Mouse (Mus musculus) CH12.LX (cell line): ENCODE measurements around the gene Rnf151. TPM values are rescaled to one million over a fixed set of nuclear protein-coding genes. Genes with fewer than 3 reads are reported as not detected.

Source experiments
- DNase-seq: peaks from one replicate; pipeline ENCODE4 v3.0.0-alpha.2; 2013; ENCODE audit errors: extremely low read depth
- H3K27ac ChIP-seq: 2 replicates; pipeline ENCODE4 v1.5.1; 2012; ENCODE audit warnings: low read depth, mild to moderate bottlenecking, control low read depth, moderate library complexity; ENCODE audit not compliant: insufficient read depth
- H3K27me3 ChIP-seq: replicated peaks from 2 replicates; pipeline ENCODE3; 2012; ENCODE audit warnings: inconsistent platforms
- H3K36me3 ChIP-seq, 2 experiments: replicated peaks in 1 of 2; 2 replicates each; pipeline versions ENCODE3 to v1.6.1; 2012; ENCODE audit warnings: inconsistent platforms in 1 of 2, low read length in 1 of 2, mild to moderate bottlenecking in 1 of 2, mixed read lengths in 1 of 2, moderate library complexity in 1 of 2; ENCODE audit not compliant: control insufficient read depth in 1 of 2, insufficient read depth in 1 of 2
- H3K4me1 ChIP-seq, 2 experiments: 2 replicates each; pipeline ENCODE4 v1.6.1; 2012; ENCODE audit warnings: inconsistent platforms in 1 of 2, moderate library complexity in 1 of 2; ENCODE audit not compliant: insufficient read depth in 2 of 2, control insufficient read depth in 1 of 2
- H3K4me2 ChIP-seq: 2 replicates; pipeline ENCODE4 v1.6.1; 2012; ENCODE audit warnings: low read depth, mild to moderate bottlenecking, control low read depth; ENCODE audit not compliant: poor library complexity, insufficient read depth, severe bottlenecking
- H3K4me3 ChIP-seq, 3 experiments: fragments of 150-350 bp in 1 of 3; sonication (generic) in 1 of 3; replicated peaks in 1 of 3; 2 replicates each; pipeline versions ENCODE3 to v1.5.1; 2011 to 2012; ENCODE audit warnings: low read depth in 2 of 3, low read length in 2 of 3, mild to moderate bottlenecking in 2 of 3, moderate library complexity in 2 of 3, control low read depth in 1 of 3, improper control_type of control experiment in 1 of 3, inconsistent platforms in 1 of 3, mixed read lengths in 1 of 3; ENCODE audit not compliant: poor library complexity in 1 of 3
- H3K79me2 ChIP-seq: replicated peaks from 2 replicates; pipeline ENCODE4 v1.6.1; 2012; ENCODE audit warnings: mild to moderate bottlenecking, moderate library complexity; ENCODE audit not compliant: control insufficient read depth, poor library complexity, insufficient read depth, severe bottlenecking; ENCODE audit errors: extremely low read depth
- H3K9ac ChIP-seq: 2 replicates; pipeline ENCODE4 v1.6.1; 2012; ENCODE audit warnings: low read depth, mild to moderate bottlenecking, control low read depth, moderate library complexity; ENCODE audit not compliant: insufficient read depth
- H3K9me3 ChIP-seq: replicated peaks from 2 replicates; pipeline ENCODE3; 2012; ENCODE audit warnings: low read length, inconsistent platforms, mixed read lengths
- BHLHE40 ChIP-seq: IDR thresholded peaks from 2 replicates; pipeline ENCODE4 v1.6.1; 2011; ENCODE audit warnings: mild to moderate bottlenecking, low read depth, low read length, improper control_type of control experiment
- CHD1 ChIP-seq: IDR thresholded peaks from 2 replicates; pipeline ENCODE4 v1.6.1; 2012; ENCODE audit warnings: low read depth, low read length, improper control_type of control experiment, inconsistent platforms
- CHD2 ChIP-seq: IDR thresholded peaks from 2 replicates; pipeline ENCODE4 v1.6.1; 2011; ENCODE audit warnings: low read length, improper control_type of control experiment
- CTCF ChIP-seq, 2 experiments: IDR thresholded peaks in 1 of 2; conservative IDR thresholded peaks in 1 of 2; 2 replicates each; pipeline ENCODE4 v1.5.1; 2011 to 2012; ENCODE audit warnings: low read depth in 2 of 2, low read length in 2 of 2, improper control_type of control experiment in 1 of 2, inconsistent platforms in 1 of 2, mild to moderate bottlenecking in 1 of 2, moderate library complexity in 1 of 2
- ELF1 ChIP-seq: IDR thresholded peaks from 2 replicates; pipeline ENCODE4 v1.6.1; 2014; ENCODE audit warnings: low read depth, mild to moderate bottlenecking, inconsistent platforms, low read length, improper control_type of control experiment
- ETS1 ChIP-seq: conservative IDR thresholded peaks from 2 replicates; pipeline ENCODE4 v1.6.1; 2012; ENCODE audit warnings: low read depth, mild to moderate bottlenecking, inconsistent platforms, low read length, improper control_type of control experiment, moderate library complexity
- GABPA ChIP-seq: IDR thresholded peaks from 2 replicates; pipeline ENCODE4 v1.6.1; 2012; ENCODE audit warnings: low read depth, low read length, improper control_type of control experiment, inconsistent platforms; ENCODE audit not compliant: insufficient replicate concordance
- HCFC1 ChIP-seq: IDR thresholded peaks from 2 replicates; pipeline ENCODE4 v1.6.1; 2012; ENCODE audit warnings: low read depth, mild to moderate bottlenecking, inconsistent platforms, low read length, improper control_type of control experiment
- IRF4 ChIP-seq: IDR thresholded peaks from 2 replicates; pipeline ENCODE4 v1.6.1; 2014; ENCODE audit warnings: low read depth, mild to moderate bottlenecking, inconsistent platforms, low read length, improper control_type of control experiment
- JUND ChIP-seq: conservative IDR thresholded peaks from 2 replicates; pipeline ENCODE4 v1.6.1; 2011; ENCODE audit warnings: low read depth, low read length, improper control_type of control experiment
- KAT2A ChIP-seq: IDR thresholded peaks from 2 replicates; pipeline ENCODE4 v1.6.1; 2012; ENCODE audit warnings: low read length, improper control_type of control experiment, inconsistent platforms; ENCODE audit not compliant: insufficient replicate concordance
- MAFK ChIP-seq: IDR thresholded peaks from 2 replicates; pipeline ENCODE4 v1.6.1; 2011; ENCODE audit warnings: low read length, improper control_type of control experiment; ENCODE audit not compliant: insufficient replicate concordance
- MAX ChIP-seq: IDR thresholded peaks from 2 replicates; pipeline ENCODE4 v1.6.1; 2011; ENCODE audit warnings: low read length, improper control_type of control experiment
- MEF2A ChIP-seq: IDR thresholded peaks from 2 replicates; pipeline ENCODE4 v1.6.1; 2014; ENCODE audit warnings: low read depth, mild to moderate bottlenecking, inconsistent platforms, low read length, improper control_type of control experiment, borderline replicate concordance
- MXI1 ChIP-seq: IDR thresholded peaks from 2 replicates; pipeline ENCODE4 v1.6.1; 2011; ENCODE audit warnings: mild to moderate bottlenecking, low read depth, low read length, improper control_type of control experiment
- MYC ChIP-seq: IDR thresholded peaks from 2 replicates; pipeline ENCODE4 v1.6.1; 2011; ENCODE audit warnings: low read depth, mild to moderate bottlenecking, improper control_type of control experiment, low read length
- NRF1 ChIP-seq: IDR thresholded peaks from 2 replicates; pipeline ENCODE4 v1.6.1; 2014; ENCODE audit warnings: low read depth, mild to moderate bottlenecking, inconsistent platforms, low read length, improper control_type of control experiment, moderate library complexity
- POLR2A ChIP-seq: IDR thresholded peaks from 2 replicates; pipeline ENCODE4 v1.6.1; 2011; ENCODE audit warnings: low read depth, mild to moderate bottlenecking, improper control_type of control experiment, low read length
- POLR2AphosphoS2 ChIP-seq: IDR thresholded peaks from 2 replicates; pipeline ENCODE4 v1.6.1; 2011; ENCODE audit warnings: low read depth, low read length, improper control_type of control experiment
- RAD21 ChIP-seq: IDR thresholded peaks from 2 replicates; pipeline ENCODE4 v1.6.1; 2011; ENCODE audit warnings: low read depth, mild to moderate bottlenecking, low read length, improper control_type of control experiment, moderate library complexity
- RCOR1 ChIP-seq: conservative IDR thresholded peaks from 2 replicates; pipeline ENCODE4 v1.6.1; 2012; ENCODE audit warnings: low read depth, mild to moderate bottlenecking, inconsistent platforms, low read length, improper control_type of control experiment
- SIN3A ChIP-seq: IDR thresholded peaks from 2 replicates; pipeline ENCODE4 v1.6.1; 2012; ENCODE audit warnings: low read length, improper control_type of control experiment, inconsistent platforms
- USF1 ChIP-seq: IDR thresholded peaks from 2 replicates; pipeline ENCODE4 v1.6.1; 2014; ENCODE audit warnings: low read depth, mild to moderate bottlenecking, inconsistent platforms, low read length, improper control_type of control experiment
- USF2 ChIP-seq: conservative IDR thresholded peaks from 2 replicates; pipeline ENCODE4 v1.6.1; 2011; ENCODE audit warnings: low read depth, low read length, improper control_type of control experiment
- ZC3H11A ChIP-seq: IDR thresholded peaks from 2 replicates; pipeline ENCODE4 v1.6.1; 2012; ENCODE audit warnings: low read depth, mild to moderate bottlenecking, inconsistent platforms, low read length, improper control_type of control experiment
- ZMIZ1 ChIP-seq: IDR thresholded peaks from 2 replicates; pipeline ENCODE4 v1.6.1; 2012; ENCODE audit warnings: low read depth, mild to moderate bottlenecking, inconsistent platforms, low read length, improper control_type of control experiment
- dilution Hi-C: fragments of 300-500 bp; cut with MboI; formaldehyde crosslinking; loops from 2 replicates; pipeline ENCODE4 v1.14.3; 2020; ENCODE audit warnings: low sequenced_read_pairs; ENCODE audit not compliant: extremely low pct_unique_long_range_greater_than_20kb, extremely low pct_ligation_motif_present
- in situ Hi-C: fragments of 300-500 bp; cut with MboI; formaldehyde crosslinking; loops from 3 replicates; pipeline ENCODE4 v1.14.3; 2019; ENCODE audit warnings: low sequenced_read_pairs, low pct_ligation_motif_present, low pct_unique_long_range_greater_than_20kb, mixed read lengths
- polyA plus RNA-seq: library from polyadenylated mRNA; unstranded; fragments of >175 nt; gene quantifications from 2 replicates; pipeline ENCODE4 v1.2.1, GENCODE M21; 2012; ENCODE audit warnings: low read depth; ENCODE audit not compliant: insufficient read length
- total RNA-seq, 2 experiments: library from RNA; depleted of rRNA; stranded (reverse); fragments of 300-350 nt in 1 of 2; fragments of >200 nt in 1 of 2; gene quantifications; 2 replicates each; pipeline ENCODE4 v1.2.3; 2012 to 2014

The Rnf151 gene
- total and polyA plus RNA-seq, 3 experiments: 0.34 to 0.59 TPM; not detected in 1

DNA sequence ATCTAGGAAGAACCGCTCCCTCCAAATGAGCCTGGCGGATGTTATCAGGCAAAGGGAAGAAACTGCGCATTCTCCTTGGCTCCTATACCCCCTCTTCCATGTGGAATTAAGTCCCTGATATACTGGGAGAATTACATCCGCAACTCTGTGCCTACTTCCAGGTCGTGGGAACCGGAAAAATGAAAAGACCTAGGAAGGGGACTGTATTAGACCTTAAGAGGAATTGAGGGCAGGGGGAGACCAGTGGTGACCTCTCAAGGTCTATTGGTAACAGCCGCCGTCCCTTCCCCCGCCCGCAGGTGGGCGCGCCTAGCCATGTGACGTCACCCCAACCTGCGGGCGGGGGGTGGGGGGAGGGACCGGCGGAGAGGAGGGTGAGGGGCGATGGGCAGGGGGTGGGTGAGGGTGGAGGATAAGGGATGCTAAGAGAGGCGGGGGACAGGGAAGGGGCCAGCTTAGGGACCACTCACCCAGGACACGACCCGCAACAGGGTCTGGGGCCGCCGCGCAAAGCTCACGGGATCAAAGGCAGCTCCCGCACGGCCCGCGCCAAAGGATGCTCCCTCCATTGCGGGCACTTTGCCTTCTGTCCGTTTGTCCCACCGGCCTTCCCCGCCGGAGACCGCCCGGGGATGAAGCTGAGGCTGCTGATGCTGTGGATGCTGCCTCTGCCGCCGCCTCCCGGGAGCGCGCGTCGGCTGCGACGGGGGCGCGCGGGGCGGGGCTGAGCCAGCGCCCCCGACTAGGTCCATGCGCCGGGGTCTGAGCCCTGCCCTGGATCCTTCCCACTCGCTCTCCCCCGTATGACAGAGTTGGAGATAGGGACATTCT, 28.4 kb downstream of the Rnf151 start, which contains the start of gene Syngr3:
Gene Syngr3 (minus strand): TSS at position 705 of the 831 bp plus-strand sequence.
- H3K9ac ChIP-seq: peak within 1 kb of the TSS; percentile 29; the same call in 1 of the 2 replicates
- dilution Hi-C loops: no loop called here
- no peak for TF ChIP-seq POLR2AphosphoS2
- no peak for TF ChIP-seq USF1
- no peak for TF ChIP-seq NRF1
- no peak for TF ChIP-seq HCFC1
- no peak for TF ChIP-seq MAX
- TF ChIP-seq MXI1: no peak
- no peak for TF ChIP-seq IRF4
- TF ChIP-seq KAT2A: no peak
- no peak for TF ChIP-seq RAD21
- TF ChIP-seq ZC3H11A: no peak
- TF ChIP-seq BHLHE40: no peak
- TF ChIP-seq ZMIZ1: no peak
- peaks cover 14 to 34% of the 10 kb centered on the region in 2 experiments for H3K4me1 ChIP-seq
- in situ Hi-C loops: no loop called here
- H3K9me3 ChIP-seq: no peaks in the 10 kb centered on the region
- H3K27ac ChIP-seq: no peak within 1 kb of the TSS
- H3K27me3 ChIP-seq: peaks cover 27% of the 10 kb centered on the region
- peak within 1 kb of the TSS; percentile 17 to 76 (median 54) for H3K4me3 ChIP-seq
- no peaks in the 10 kb centered on the region for H3K79me2 ChIP-seq
- no peak for DNase-seq
- H3K4me2 ChIP-seq: peak within 1 kb of the TSS; percentile 95
- H3K36me3 ChIP-seq: peaks cover 8 to 18% of the 10 kb centered on the region in 2 experiments

- TF ChIP-seq ZC3H11A: no peak
- no peak for TF ChIP-seq ELF1
- no peak for TF ChIP-seq MAFK
- TF ChIP-seq ETS1: no peak
- no peak for TF ChIP-seq CHD2
- no peak for TF ChIP-seq CTCF (conservative IDR thresholded peaks at IDR 0.05 in 1 of 2, IDR thresholded peaks at IDR 0.05 in 1 of 2; ENCODE audit: low read depth in 2 of 2, low read length in 2 of 2)
- TF ChIP-seq MEF2A: no peak
- TF ChIP-seq BHLHE40: no peak
- no peak for TF ChIP-seq RCOR1
- TF ChIP-seq USF2: no peak
- TF ChIP-seq MAX: no peak
- TF ChIP-seq POLR2A: no peak
- no peak for TF ChIP-seq USF1
- TF ChIP-seq JUND: no peak
- TF ChIP-seq RAD21: no peak
- TF ChIP-seq GABPA: no peak
- TF ChIP-seq CHD1: no peak
- TF ChIP-seq MYC: no peak
- no peak for TF ChIP-seq SIN3A
- TF ChIP-seq KAT2A: no peak
- Histone ChIP-seq H3K4me2 (0 out of 2 replicates have a peak overlapping the region, but pooled peaks have one; percentile 66), H3K79me2 (no peaks in the 10 kb centered on the region), H3K36me3 (peaks cover 0 to 4% of the 10 kb centered on the region in 2 experiments), H3K27ac (no peak overlapping the region), H3K4me1 (peaks cover 13 to 20% of the 10 kb centered on the region in 2 experiments), H3K9ac (no peak overlapping the region), H3K27me3 (peaks cover 27% of the 10 kb centered on the region), H3K4me3 (peak overlapping the region in 1 of 3 experiments; percentile 48), H3K9me3 (no peaks in the 10 kb centered on the region)
- dilution Hi-C loops (no loop called here), in situ Hi-C loops (no loop called here)
- DNase-seq: no peak
These were observed 30.3 kb downstream of the Rnf151 start for GRCm38 (mm10) chr17:24687599-24687998.
